Mouse (Mus musculus): ENCODE results near the gene Fam198b. TPM values are rescaled to one million over a fixed set of nuclear protein-coding genes. Genes with fewer than 3 reads are reported as not detected.

Fam198b gene
- polyA plus RNA-seq, 1 experiment from 2014 or later: 0.35 TPM

DNA sequence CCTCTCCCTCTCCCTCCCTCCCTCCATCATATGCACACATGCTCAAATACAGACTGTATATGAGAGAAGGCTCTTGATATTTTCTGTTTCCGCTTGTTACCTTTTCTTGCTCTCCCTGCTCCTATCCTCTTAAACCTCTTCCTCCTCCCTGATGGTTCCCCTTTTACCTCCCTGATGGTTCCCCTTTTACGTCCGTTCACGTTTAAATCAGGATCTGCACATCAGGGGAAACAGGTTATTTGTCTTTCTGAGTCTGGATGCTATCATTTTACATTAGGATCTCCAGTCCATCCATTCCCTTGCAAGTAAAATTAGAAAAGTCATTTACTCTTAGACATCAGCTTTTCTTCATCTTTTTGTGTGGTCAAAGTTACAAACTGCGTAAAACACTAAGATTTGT, 37.7 kb upstream of the Fam198b start:
- Histone ChIP-seq H3K36me3 (replicated peaks; ENCODE audit: insufficient read depth, low read length) (no peaks in the 10 kb centered on the region), H3K27me3 (ENCODE audit: insufficient read depth, low read length) (no peaks in the 10 kb centered on the region), H3K4me1 (ENCODE audit: insufficient read depth) (peaks cover 9% of the 10 kb centered on the region; the same call in 1 of the 2 replicates), H3K4me2 (ENCODE audit: low read depth, low read length) (no peak overlapping the region), H3K9ac (replicated peaks) (no peak overlapping the region), H3K9me3 (ENCODE audit: low read length) (no peaks in the 10 kb centered on the region), H3K4me3 (ENCODE audit: low read depth, low read length) (no peak overlapping the region), H3K27ac (ENCODE audit: low read depth) (no peak overlapping the region)
- ATAC-seq (no peak), DNase-seq (no peak)
- WGBS (ENCODE audit: insufficient replicate concordance): 52% methylated on average over 5 of the region's 5 CpGs
- TF ChIP-seq CTCF (IDR thresholded peaks at IDR 0.05; ENCODE audit: low read depth): no peak
- no peak for TF ChIP-seq EP300 (IDR thresholded peaks at IDR 0.05; ENCODE audit: low read depth)

DNA sequence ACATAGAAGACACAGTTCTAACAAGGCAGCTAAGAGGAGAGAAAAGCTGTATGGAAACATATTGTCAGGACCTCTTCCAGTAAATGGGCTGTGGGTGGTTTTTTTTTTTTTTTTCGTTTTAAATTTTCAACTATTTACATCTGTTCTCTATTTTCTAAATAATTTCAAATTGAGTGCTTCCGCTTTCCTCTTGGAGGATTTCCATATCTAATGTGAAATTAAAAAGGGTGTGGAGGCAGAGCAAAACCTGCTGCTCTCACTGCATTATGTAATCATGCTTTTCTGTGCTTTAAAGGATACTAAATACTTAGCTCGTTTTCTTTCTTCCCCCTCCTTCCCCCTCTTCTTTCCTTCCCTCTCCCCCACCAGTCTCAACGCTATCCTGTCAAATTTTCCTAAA, 35.5 kb upstream of the Fam198b start:
- 37% methylated on average over 4 of the region's 4 CpGs for WGBS (ENCODE audit: insufficient replicate concordance)
- Histone ChIP-seq H3K27ac (ENCODE audit: low read depth) (no peak overlapping the region), H3K4me2 (ENCODE audit: low read depth, low read length) (no peak overlapping the region)

DNA sequence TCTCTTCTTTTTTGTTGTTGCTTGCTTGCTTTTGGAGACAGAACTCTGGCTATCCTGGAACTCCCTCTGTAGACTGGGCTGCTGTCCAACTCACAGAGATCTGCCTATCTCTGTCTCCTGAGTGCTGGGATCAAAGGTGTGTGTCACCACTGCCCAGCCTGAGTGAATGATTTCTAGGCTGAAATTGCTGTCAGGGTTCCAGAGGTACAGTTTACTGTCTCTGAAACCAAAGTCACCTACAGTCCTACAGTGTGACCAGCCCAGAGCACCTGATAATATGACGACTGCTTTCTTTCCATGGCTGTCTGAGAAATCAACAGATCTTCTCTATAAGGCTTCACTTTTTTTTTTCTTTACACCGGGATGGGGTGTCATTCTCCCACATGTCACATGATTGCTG, 34.7 kb upstream of the Fam198b start:
- Histone ChIP-seq H3K4me3 (ENCODE audit: low read depth, low read length) (no peak overlapping the region), H3K9me3 (ENCODE audit: low read length) (no peaks in the 10 kb centered on the region), H3K27ac (ENCODE audit: low read depth) (peak overlapping the region; percentile 64; the same call in 1 of the 2 replicates), H3K4me2 (ENCODE audit: low read depth, low read length) (no peak overlapping the region), H3K36me3 (replicated peaks; ENCODE audit: insufficient read depth, low read length) (no peaks in the 10 kb centered on the region), H3K4me1 (ENCODE audit: insufficient read depth) (peaks cover 19% of the 10 kb centered on the region), H3K27me3 (ENCODE audit: insufficient read depth, low read length) (no peaks in the 10 kb centered on the region), H3K9ac (replicated peaks) (no peak overlapping the region)
- peak; percentile 52 for DNase-seq
- WGBS (ENCODE audit: insufficient replicate concordance): 32% methylated on average over 2 of the region's 2 CpGs
- TF ChIP-seq EP300 (IDR thresholded peaks at IDR 0.05; ENCODE audit: low read depth): no peak
- TF ChIP-seq CTCF (IDR thresholded peaks at IDR 0.05; ENCODE audit: low read depth): no peak
- peak; percentile 82 for ATAC-seq

More for the DNA sequence above, 35.5 kb upstream of the Fam198b start:
- no peak overlapping the region for H3K4me3 ChIP-seq (ENCODE audit: low read depth, low read length)
- H3K4me1 ChIP-seq (ENCODE audit: insufficient read depth): peaks cover 19% of the 10 kb centered on the region
- no peak overlapping the region for H3K9ac ChIP-seq (replicated peaks)
- H3K36me3 ChIP-seq (replicated peaks; ENCODE audit: insufficient read depth, low read length): no peaks in the 10 kb centered on the region
- ATAC-seq: no peak
- no peak for DNase-seq
- TF ChIP-seq EP300 (IDR thresholded peaks at IDR 0.05; ENCODE audit: low read depth): no peak
- TF ChIP-seq CTCF (IDR thresholded peaks at IDR 0.05; ENCODE audit: low read depth): no peak
- no peaks in the 10 kb centered on the region for H3K9me3 ChIP-seq (ENCODE audit: low read length)
- H3K27me3 ChIP-seq (ENCODE audit: insufficient read depth, low read length): no peaks in the 10 kb centered on the region

DNA sequence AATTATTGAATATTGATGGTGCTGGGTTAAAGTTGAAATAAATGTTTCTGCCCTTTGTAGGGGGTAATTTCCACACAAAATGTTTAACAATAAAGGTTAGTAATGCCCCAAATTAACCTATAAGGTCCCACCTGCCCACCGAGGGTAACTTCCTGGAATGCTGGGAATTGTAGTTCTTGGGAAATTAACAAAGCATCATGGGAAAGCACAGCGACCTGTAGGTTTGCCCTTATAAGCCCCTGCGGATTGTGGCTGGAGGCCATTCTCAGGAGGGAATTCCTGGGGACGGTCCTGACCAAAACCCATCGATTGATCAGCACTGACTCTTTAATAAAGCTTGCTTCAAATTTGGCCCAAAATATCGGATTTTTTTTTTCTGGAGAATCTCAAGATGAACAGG, 33.7 kb upstream of the Fam198b start:
- no peak overlapping the region for H3K27ac ChIP-seq (ENCODE audit: low read depth)
- no peak overlapping the region for H3K4me3 ChIP-seq (ENCODE audit: low read depth, low read length)
- H3K27me3 ChIP-seq (ENCODE audit: insufficient read depth, low read length): no peaks in the 10 kb centered on the region
- 50% methylated on average over 6 of the region's 6 CpGs for whole genome bisulfite sequencing (ENCODE audit: insufficient replicate concordance)
- H3K4me1 ChIP-seq (ENCODE audit: insufficient read depth): peaks cover 16% of the 10 kb centered on the region
- no peak for TF ChIP-seq EP300 (IDR thresholded peaks at IDR 0.05; ENCODE audit: low read depth)
- no peak for TF ChIP-seq CTCF (IDR thresholded peaks at IDR 0.05; ENCODE audit: low read depth)
- ATAC-seq (no peak), DNase-seq (no peak)
- H3K36me3 ChIP-seq (replicated peaks; ENCODE audit: insufficient read depth, low read length): no peaks in the 10 kb centered on the region
- H3K4me2 ChIP-seq (ENCODE audit: low read depth, low read length): no peak overlapping the region
- no peaks in the 10 kb centered on the region for H3K9me3 ChIP-seq (ENCODE audit: low read length)
- no peak overlapping the region for H3K9ac ChIP-seq (replicated peaks)

DNA sequence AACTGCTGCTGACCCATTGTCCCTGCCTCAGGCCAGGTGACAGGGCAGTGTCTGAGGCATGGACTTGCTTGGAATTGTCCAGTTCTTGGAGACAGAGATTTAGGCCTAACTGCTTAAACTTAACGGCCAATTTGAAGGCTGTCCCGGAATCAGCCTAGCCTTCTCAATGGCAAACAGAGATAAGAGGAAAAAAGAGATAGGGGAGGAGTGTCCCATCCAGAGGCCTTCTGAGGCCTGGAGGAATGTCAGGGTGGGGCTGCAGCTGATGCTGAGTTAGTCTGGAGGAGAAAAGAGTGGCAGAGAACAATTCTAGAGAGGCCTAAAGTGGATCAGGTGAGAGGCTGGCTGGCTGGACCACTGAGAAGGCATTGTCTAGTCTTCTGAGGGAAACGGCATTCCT, 32.2 kb upstream of the Fam198b start:
- ATAC-seq (no peak), DNase-seq (no peak)
- Histone ChIP-seq H3K27ac (ENCODE audit: low read depth) (no peak overlapping the region), H3K4me3 (ENCODE audit: low read depth, low read length) (no peak overlapping the region), H3K4me2 (ENCODE audit: low read depth, low read length) (no peak overlapping the region), H3K4me1 (ENCODE audit: insufficient read depth) (peaks cover 14% of the 10 kb centered on the region; the same call in 1 of the 2 replicates), H3K9me3 (ENCODE audit: low read length) (no peaks in the 10 kb centered on the region), H3K9ac (replicated peaks) (no peak overlapping the region), H3K36me3 (replicated peaks; ENCODE audit: insufficient read depth, low read length) (no peaks in the 10 kb centered on the region), H3K27me3 (ENCODE audit: insufficient read depth, low read length) (no peaks in the 10 kb centered on the region)
- 43% methylated on average over 3 of the region's 3 CpGs for WGBS (ENCODE audit: insufficient replicate concordance)
- TF ChIP-seq EP300 (IDR thresholded peaks at IDR 0.05; ENCODE audit: low read depth) (no peak), CTCF (IDR thresholded peaks at IDR 0.05; ENCODE audit: low read depth) (no peak)

DNA sequence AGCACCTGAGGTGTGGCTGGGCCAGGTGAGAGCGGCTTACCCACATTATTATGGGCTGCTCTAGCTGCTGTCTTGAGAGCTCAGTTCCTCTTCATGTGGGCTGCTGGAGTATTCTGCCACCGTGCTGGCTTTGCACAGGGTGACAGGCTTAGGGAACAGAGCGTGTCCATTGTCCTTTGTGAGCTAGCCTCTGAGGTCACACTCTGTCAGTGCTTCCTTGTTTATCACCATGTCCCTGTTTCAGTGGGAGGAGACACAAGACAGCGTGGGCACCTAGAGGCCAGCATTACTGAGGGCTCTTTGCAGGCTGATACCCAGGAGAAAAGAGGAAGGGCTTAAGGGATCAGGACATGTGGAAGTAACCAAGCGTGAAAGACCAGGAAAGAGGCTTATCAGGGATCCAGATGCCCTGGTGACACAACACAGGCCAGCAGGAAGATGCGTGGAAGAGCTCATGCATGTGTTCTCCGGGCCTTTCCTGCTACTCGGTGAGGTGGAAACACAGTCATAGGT, 31.6 kb upstream of the Fam198b start, which contains the start of gene Tmem144:
Tmem144 (minus strand) TSS at position 120 of the 513 bp plus-strand sequence.
- DNase-seq: no peak
- Histone ChIP-seq H3K9me3 (ENCODE audit: low read length) (no peaks in the 10 kb centered on the region), H3K9ac (replicated peaks) (no peak within 1 kb of the TSS), H3K27ac (ENCODE audit: low read depth) (no peak within 1 kb of the TSS), H3K4me2 (ENCODE audit: low read depth, low read length) (no peak within 1 kb of the TSS), H3K4me3 (ENCODE audit: low read depth, low read length) (no peak within 1 kb of the TSS), H3K4me1 (ENCODE audit: insufficient read depth) (peaks cover 14% of the 10 kb centered on the region; the same call in 1 of the 2 replicates), H3K27me3 (ENCODE audit: insufficient read depth, low read length) (no peaks in the 10 kb centered on the region), H3K36me3 (replicated peaks; ENCODE audit: insufficient read depth, low read length) (no peaks in the 10 kb centered on the region)
- peak; percentile 40; the same call in 1 of the 2 replicates for ATAC-seq
- 43% methylated on average over 8 of the region's 8 CpGs for WGBS (ENCODE audit: insufficient replicate concordance)
- no peak for TF ChIP-seq EP300 (IDR thresholded peaks at IDR 0.05; ENCODE audit: low read depth)
- TF ChIP-seq CTCF (IDR thresholded peaks at IDR 0.05; ENCODE audit: low read depth): no peak

Measured in liver, postnatal 0 days (tissue).